Mouse (Mus musculus) urinary bladder, adult 18-20 months (tissue): ENCODE results near the gene Setd1b.

ENCODE experiments used
- DNase-seq, 2 experiments: peaks; one replicate each; pipeline ENCODE4 v3.0.0; 2022; ENCODE audit warnings: low spot score in 2 of 2, mixed read lengths in 2 of 2

Setd1b gene

DNA sequence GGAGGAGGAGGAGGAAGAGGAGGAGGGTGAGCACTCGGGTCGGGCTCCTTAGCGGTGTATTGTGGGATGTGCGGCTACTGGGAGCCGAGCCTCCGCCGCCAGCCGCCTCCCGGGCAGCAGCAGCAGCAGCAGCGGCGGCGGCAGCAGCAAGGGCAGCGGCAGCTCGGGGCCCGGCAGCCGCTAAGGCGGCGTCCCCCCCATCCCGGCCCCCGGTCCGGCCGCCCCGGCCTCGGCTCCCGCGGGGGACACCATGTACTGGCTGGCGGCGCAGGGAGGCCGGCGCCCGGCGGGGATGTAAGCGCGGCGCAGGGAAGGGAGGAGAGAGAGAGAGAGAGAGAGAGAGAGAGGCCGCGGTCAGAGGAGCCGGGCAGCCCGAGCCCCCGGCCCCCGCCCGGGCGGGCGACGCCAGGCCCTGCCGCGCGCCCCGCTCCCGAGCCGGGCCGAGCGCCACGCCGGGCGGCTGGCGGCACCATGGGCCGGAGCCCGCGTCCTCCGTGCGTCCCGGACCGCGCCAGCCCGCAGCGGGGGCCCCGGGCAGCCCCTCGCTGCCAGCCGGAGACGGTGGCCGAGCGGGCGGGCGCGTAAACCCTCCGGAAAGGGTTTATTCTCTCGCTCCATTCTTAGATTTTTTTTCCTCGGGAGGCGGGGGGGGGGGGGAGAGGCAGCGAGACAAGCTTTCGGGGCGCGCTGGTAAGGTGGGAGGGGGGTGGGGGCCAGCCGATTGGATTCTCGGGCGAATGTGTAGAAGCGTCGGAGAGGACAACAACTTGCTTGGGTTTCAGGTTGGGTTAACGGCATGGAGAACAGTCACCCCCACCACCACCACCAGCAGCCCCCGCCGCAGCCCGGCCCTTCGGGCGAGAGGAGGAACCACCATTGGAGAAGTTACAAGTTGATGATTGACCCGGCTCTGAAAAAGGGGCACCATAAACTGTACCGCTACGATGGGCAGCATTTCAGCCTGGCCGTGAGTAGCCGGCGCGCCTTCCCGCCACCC, at the start of gene Setd1b:
TSS of gene Setd1b (plus strand) at position 33 of the 997 bp plus-strand sequence.
- DNase-seq = peak; percentile 50

DNA sequence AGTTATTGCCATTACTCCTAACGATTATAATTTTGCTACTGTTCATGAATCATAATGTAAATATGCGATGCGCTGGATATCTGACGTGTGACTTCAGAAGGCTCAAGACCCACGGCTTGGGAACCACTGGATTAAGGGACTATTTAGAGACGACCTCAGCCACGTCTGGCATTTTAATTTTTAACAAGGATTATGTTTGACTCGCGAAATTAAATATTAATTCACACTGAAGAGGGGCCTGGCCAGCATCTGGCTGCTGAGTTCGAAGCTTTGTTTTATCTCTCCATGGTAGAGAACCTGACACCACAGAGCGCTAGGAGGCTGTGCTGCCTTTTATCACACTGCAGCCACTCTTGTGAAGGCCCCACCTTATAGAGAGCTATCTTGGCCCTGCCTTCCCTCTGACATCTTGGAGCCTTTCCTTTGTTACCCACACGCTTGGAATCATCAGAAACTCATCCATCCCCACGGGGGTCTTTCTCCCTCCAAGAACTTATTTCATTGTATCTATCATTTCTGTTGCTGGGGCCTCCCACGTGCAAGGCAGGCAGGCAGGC, 48.8 kb upstream of the Setd1b start:
- no peak for DNase-seq

GRCm38 (mm10) chr5:123094238-123094991, 47.6 kb upstream of the Setd1b start:
- DNase-seq = no peak

DNA sequence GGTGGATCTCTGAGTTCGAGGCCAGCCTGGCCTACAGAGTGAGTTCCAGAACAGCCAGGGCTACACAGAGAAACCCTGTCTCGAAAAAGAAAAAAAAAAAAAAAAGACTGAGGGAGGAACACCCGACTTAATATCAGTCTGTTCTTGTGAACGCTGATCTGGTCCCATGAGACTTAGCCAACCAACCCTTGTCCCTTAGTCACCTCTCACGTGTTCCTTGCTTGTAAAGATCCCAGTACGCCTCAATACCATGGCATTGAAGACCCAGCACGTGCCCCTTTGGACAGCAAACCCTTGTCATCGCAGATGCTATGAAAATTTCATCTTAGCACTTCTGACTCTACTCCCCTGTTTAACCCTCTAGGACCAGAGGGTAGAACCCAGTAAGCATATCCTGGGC, 45.7 kb upstream of the Setd1b start:
- DNase-seq = no peak

DNA sequence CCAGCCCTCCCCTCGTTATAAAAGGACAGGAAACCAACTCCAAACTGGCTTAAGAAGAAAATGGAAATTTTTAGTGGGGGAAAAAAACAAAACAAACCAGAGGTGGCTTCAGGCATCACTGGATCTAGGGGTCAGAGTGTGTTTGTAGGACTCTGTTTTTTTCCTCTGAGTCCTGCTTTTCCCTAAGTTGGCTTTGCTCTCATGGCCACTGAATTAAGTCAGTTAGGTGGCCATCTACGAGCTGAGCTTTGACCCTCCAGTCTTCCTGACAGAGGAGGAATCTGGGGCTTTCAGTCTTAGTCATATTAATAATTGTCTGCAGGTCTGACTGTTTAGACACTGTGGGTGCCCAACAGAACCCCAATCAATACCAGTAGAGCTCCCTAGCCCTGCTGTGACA, 43.5 kb upstream of the Setd1b start:
- no peak for DNase-seq

- DNase-seq = no peak
These were observed 39.6 kb upstream of the Setd1b start for GRCm38 (mm10) chr5:123102376-123102775.

- DNase-seq = no peak
These were observed 38.4 kb upstream of the Setd1b start for GRCm38 (mm10) chr5:123103556-123103955.

- no peak for DNase-seq
These were observed 37.2 kb upstream of the Setd1b start for GRCm38 (mm10) chr5:123104769-123105168.

DNA sequence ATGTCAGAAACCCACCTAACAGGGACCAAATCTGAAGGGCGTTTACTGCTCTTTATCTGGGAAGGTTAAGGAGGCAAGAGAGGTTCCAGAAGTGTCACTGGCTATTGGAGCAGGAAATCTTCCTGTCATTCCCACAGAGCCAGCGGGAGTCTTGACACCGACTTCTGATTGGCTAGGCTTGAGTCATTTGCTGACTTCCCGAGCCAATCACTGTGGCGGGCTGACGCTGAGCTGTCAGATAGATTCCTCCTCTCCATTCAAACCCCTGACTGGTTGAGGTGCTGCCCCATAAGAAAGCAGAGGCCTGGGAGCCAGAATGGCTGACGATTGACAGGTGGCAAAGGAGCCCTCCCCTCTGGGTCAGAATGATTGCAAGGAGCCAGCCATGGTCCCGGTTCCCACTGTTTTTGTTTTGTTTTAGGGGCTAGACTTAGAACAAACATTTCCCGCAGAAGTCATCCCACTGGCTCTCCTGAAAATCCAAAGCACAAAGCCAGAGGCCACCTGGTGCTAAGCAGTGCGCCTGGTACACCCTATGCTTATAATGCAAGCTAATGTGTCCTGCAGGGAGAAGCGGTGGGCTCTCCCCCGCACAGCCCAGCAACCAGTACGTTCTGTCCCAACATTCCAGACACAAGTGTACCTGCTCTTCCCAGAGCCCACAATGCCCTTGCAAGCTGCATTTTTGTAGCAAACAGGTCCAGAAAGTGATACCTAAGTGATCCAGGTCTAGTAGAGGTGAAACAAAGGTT, 32.4 kb upstream of the Setd1b start:
- no peak for DNase-seq

- no peak for DNase-seq
These were observed 31.7 kb upstream of the Setd1b start for GRCm38 (mm10) chr5:123110296-123110721.

GRCm38 (mm10) chr5:123114109-123114508, 27.9 kb upstream of the Setd1b start:
- DNase-seq = no peak

- no peak for DNase-seq
These were observed 27.1 kb upstream of the Setd1b start for GRCm38 (mm10) chr5:123114924-123115323.

DNA sequence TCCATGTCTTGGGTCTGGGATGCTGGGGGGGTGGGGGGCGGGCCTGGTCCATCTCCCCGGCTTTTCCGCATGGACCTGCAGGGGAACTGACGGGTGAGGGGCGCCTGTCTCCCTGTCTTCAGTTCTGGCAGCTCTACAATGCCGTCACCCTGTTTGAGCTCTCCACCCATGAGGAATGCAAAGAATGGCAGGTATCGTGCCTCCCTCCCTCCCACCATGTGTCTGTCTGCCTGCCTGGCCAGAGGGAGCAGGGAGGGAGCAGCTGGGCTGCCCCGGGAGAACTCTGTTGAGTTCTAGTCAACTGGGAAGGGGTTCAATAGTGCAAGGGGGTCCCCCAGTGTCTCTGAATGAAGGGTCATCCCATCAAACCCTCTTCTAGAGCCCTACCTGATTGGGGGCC, 25.9 kb upstream of the Setd1b start:
- no peak for DNase-seq

- DNase-seq = peak; percentile 49 to 63
These were observed 24.7 kb upstream of the Setd1b start for GRCm38 (mm10) chr5:123117257-123117656.

DNA sequence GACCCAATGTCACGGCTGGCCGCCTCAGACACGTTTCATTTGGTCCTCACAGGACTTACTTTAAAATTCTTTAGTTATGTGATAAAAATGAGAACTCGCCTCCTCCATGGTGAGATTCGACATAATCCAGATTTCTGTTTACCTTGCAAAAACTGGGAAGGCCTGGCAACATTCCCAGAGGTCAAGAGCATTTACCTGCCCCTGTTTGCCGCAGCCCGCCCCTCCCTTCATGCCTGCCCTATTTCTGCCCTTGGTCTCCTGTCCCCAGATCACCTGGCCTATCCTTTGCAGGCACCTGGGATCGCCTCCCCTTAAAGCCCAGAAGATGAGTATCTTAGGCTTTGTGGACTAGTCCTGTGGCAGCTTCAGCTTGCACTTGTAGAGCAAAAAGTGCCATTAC, 24.2 kb upstream of the Setd1b start:
- DNase-seq = no peak

GRCm38 (mm10) chr5:123118826-123119225, 23.2 kb upstream of the Setd1b start:
- no peak for DNase-seq

DNA sequence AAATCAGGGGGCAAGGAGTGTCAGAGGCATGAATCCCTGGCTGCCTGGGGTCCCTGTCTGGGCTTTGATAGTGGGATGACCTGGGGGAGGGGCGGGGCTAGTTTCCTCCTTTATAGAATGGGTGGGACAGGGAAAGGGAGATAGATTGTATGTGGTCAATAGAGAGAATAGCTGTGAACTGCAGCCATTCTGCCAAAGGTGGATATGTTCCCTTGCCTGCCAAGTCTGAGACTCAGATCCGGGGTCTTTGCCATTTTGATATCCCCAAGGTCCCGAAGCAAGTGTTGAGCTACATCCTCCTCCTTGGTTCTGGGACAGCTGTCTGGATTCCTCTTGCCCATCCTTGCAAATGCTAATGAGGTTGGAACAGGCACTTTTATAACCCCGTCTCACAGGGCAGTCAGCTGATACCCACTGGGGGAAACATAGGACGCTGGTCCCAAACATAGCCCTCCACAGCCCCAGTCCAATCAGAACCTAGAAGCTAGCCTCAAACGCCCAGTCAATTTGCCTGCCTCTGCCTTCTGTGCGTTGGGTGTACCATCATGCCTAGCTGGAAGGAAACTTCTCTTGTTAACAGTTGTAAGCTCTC, 21.3 kb upstream of the Setd1b start:
- DNase-seq = no peak

- DNase-seq = no peak
These were observed 19.8 kb upstream of the Setd1b start for GRCm38 (mm10) chr5:123122181-123122580.

- DNase-seq = no peak
These were observed 16.9 kb upstream of the Setd1b start for GRCm38 (mm10) chr5:123125105-123125504.

GRCm38 (mm10) chr5:123125638-123126406, 16.2 kb upstream of the Setd1b start:
- DNase-seq = no peak
